Mouse (Mus musculus) embryonic facial prominence, embryonic 10.5 days (tissue): ENCODE data around the gene Stk39. TPM values are rescaled to one million over a fixed set of nuclear protein-coding genes. Genes with fewer than 3 reads are reported as not detected.

Source experiments
- DNase-seq: peaks from one replicate; pipeline ENCODE4 v3.0.0-alpha.2; 2017; ENCODE audit warnings: low spot score
- H3K27ac ChIP-seq: fragments of 300-500 bp; sonication (generic); replicated peaks from 2 replicates; pipeline ENCODE4 v1.5.1; 2016; ENCODE audit warnings: mild to moderate bottlenecking
- H3K27me3 ChIP-seq: fragments of 300-500 bp; sonication (generic); replicated peaks from 2 replicates; pipeline ENCODE4 v1.6.1; 2016; ENCODE audit warnings: low read depth, mild to moderate bottlenecking; ENCODE audit not compliant: poor library complexity, severe bottlenecking
- H3K36me3 ChIP-seq: fragments of 300-500 bp; sonication (generic); replicated peaks from 2 replicates; pipeline ENCODE4 v1.6.1; 2016; ENCODE audit warnings: mild to moderate bottlenecking, moderate library complexity
- H3K4me1 ChIP-seq: fragments of 300-500 bp; sonication (generic); 2 replicates; pipeline ENCODE4 v1.6.1; 2016
- H3K4me3 ChIP-seq: fragments of 300-500 bp; sonication (generic); 2 replicates; pipeline ENCODE4 v1.5.1; 2016; ENCODE audit warnings: mild to moderate bottlenecking, moderate library complexity
- H3K9me3 ChIP-seq: fragments of 300-500 bp; sonication (generic); 2 replicates; pipeline ENCODE4 v1.6.1; 2016; ENCODE audit warnings: mild to moderate bottlenecking
- WGBS: fragments of 180-500 bp; shearing (Covaris S2); methylation state at CpG from one replicate; pipeline ENCODE4 v1.1.7; 2016; 5-methylcytosine and 5-hydroxymethylcytosine counted together
- polyA plus RNA-seq: library from polyadenylated mRNA; unstranded; fragments of >200 nt; fragmentation: Nextera tagmentation; extraction: Ambion mirVana; gene quantifications from 2 replicates; pipeline ENCODE4 v1.2.1, GENCODE M21; 2016

The Stk39 gene
- polyA plus RNA-seq = 19.3 and 19.4 TPM in 2 replicates

- under 1% methylated on average over 93 of the region's 99 CpGs for WGBS
- peak within 1 kb of the TSS; percentile 95 for H3K4me3 ChIP-seq
- peaks cover 15% of the 10 kb centered on the region; the same call in 1 of the 2 replicates for H3K27me3 ChIP-seq
- no peaks in the 10 kb centered on the region for H3K9me3 ChIP-seq
- peak within 1 kb of the TSS; percentile 94 for H3K27ac ChIP-seq
- 0 out of 2 replicates have a peak, but pooled peaks cover 3% of the 10 kb centered on the region for H3K36me3 ChIP-seq
- peak; percentile 86 for DNase-seq
- peaks cover 40% of the 10 kb centered on the region for H3K4me1 ChIP-seq
These were observed at the start of gene Stk39 for GRCm38 (mm10) chr2:68471759-68472550. Gene Stk39 (minus strand): TSS chr2:68472268.

- no peaks in the 10 kb centered on the region for H3K27me3 ChIP-seq
- WGBS = 73% methylated on average over 2 of the region's 2 CpGs
- no peak for DNase-seq
- H3K4me1 ChIP-seq = no peaks in the 10 kb centered on the region
- H3K36me3 ChIP-seq = no peaks in the 10 kb centered on the region
- H3K9me3 ChIP-seq = no peaks in the 10 kb centered on the region
- H3K4me3 ChIP-seq = no peak overlapping the region
- no peak overlapping the region for H3K27ac ChIP-seq
These were observed 43.3 kb upstream of the Stk39 start for GRCm38 (mm10) chr2:68515409-68515808.

- H3K27me3 ChIP-seq = no peaks in the 10 kb centered on the region
- peaks cover 6% of the 10 kb centered on the region; the same call in 1 of the 2 replicates for H3K4me1 ChIP-seq
- WGBS = 85% methylated on average over 2 of the region's 2 CpGs
- H3K27ac ChIP-seq = no peak overlapping the region
- DNase-seq = no peak
- no peaks in the 10 kb centered on the region for H3K9me3 ChIP-seq
- no peaks in the 10 kb centered on the region for H3K36me3 ChIP-seq
- H3K4me3 ChIP-seq = no peak overlapping the region
These were observed 31.1 kb upstream of the Stk39 start for GRCm38 (mm10) chr2:68503202-68503601.

GRCm38 (mm10) chr2:68502734-68503133 lies 30.7 kb upstream of the Stk39 start:
- Histone ChIP-seq H3K27ac (no peak overlapping the region), H3K4me1 (peaks cover 6% of the 10 kb centered on the region; the same call in 1 of the 2 replicates), H3K27me3 (no peaks in the 10 kb centered on the region), H3K9me3 (no peaks in the 10 kb centered on the region), H3K36me3 (no peaks in the 10 kb centered on the region), H3K4me3 (no peak overlapping the region)
- DNase-seq = no peak
- WGBS = 84% methylated on average over 4 of the region's 4 CpGs

GRCm38 (mm10) chr2:68502236-68502635 lies 30.2 kb upstream of the Stk39 start:
- Histone ChIP-seq H3K36me3 (no peaks in the 10 kb centered on the region), H3K9me3 (no peaks in the 10 kb centered on the region), H3K27me3 (no peaks in the 10 kb centered on the region), H3K4me1 (peaks cover 6% of the 10 kb centered on the region; the same call in 1 of the 2 replicates), H3K4me3 (no peak overlapping the region), H3K27ac (no peak overlapping the region)
- DNase-seq = no peak
- WGBS = 37% methylated on average over 2 of the region's 2 CpGs

- no peak overlapping the region for H3K27ac ChIP-seq
- no peak for DNase-seq
- no peaks in the 10 kb centered on the region for H3K9me3 ChIP-seq
- H3K4me3 ChIP-seq = no peak overlapping the region
- WGBS = 88% methylated on average over 4 of the region's 4 CpGs
- no peaks in the 10 kb centered on the region for H3K4me1 ChIP-seq
- no peaks in the 10 kb centered on the region for H3K36me3 ChIP-seq
- H3K27me3 ChIP-seq = no peaks in the 10 kb centered on the region
These were observed 14.2 kb upstream of the Stk39 start for GRCm38 (mm10) chr2:68486275-68486674.

GRCm38 (mm10) chr2:68485141-68485540 lies 13.1 kb upstream of the Stk39 start:
- H3K27ac ChIP-seq = no peak overlapping the region
- no peaks in the 10 kb centered on the region for H3K27me3 ChIP-seq
- no peaks in the 10 kb centered on the region for H3K36me3 ChIP-seq
- DNase-seq = no peak
- H3K4me1 ChIP-seq = no peaks in the 10 kb centered on the region
- WGBS = 52% methylated on average over 4 of the region's 4 CpGs
- H3K4me3 ChIP-seq = no peak overlapping the region
- H3K9me3 ChIP-seq = no peaks in the 10 kb centered on the region

GRCm38 (mm10) chr2:68482896-68483295 lies 10.8 kb upstream of the Stk39 start:
- no peaks in the 10 kb centered on the region for H3K36me3 ChIP-seq
- no peak for DNase-seq
- 94% methylated on average over 5 of the region's 5 CpGs for WGBS
- H3K9me3 ChIP-seq = no peaks in the 10 kb centered on the region
- no peaks in the 10 kb centered on the region for H3K4me1 ChIP-seq
- H3K27ac ChIP-seq = no peak overlapping the region
- H3K27me3 ChIP-seq = no peaks in the 10 kb centered on the region
- no peak overlapping the region for H3K4me3 ChIP-seq

- Histone ChIP-seq H3K27ac (no peak overlapping the region), H3K4me3 (no peak overlapping the region), H3K4me1 (peaks cover under 1% of the 10 kb centered on the region; the same call in 1 of the 2 replicates), H3K36me3 (no peaks in the 10 kb centered on the region), H3K27me3 (peaks cover 5% of the 10 kb centered on the region; the same call in 1 of the 2 replicates), H3K9me3 (no peaks in the 10 kb centered on the region)
- 87% methylated on average over 10 of the region's 10 CpGs for WGBS
- DNase-seq = no peak
These were observed 7.8 kb upstream of the Stk39 start for GRCm38 (mm10) chr2:68479823-68480222.

GRCm38 (mm10) chr2:68472921-68473320 lies 853 bp upstream of the Stk39 start:
- H3K9me3 ChIP-seq = no peaks in the 10 kb centered on the region
- DNase-seq = no peak
- H3K36me3 ChIP-seq = no peaks in the 10 kb centered on the region
- H3K4me3 ChIP-seq = peak overlapping the region; percentile 95
- 22% methylated on average over 4 of the region's 4 CpGs for WGBS
- peaks cover 40% of the 10 kb centered on the region for H3K4me1 ChIP-seq
- H3K27ac ChIP-seq = no peak overlapping the region
- H3K27me3 ChIP-seq = peaks cover 15% of the 10 kb centered on the region; the same call in 1 of the 2 replicates

GRCm38 (mm10) chr2:68472551-68472910 lies 463 bp upstream of the Stk39 start:
- 0 out of 2 replicates have a peak, but pooled peaks cover 2% of the 10 kb centered on the region for H3K36me3 ChIP-seq
- no peak for DNase-seq

GRCm38 (mm10) chr2:68470891-68471758 lies 943 bp downstream of the Stk39 start:
- Histone ChIP-seq H3K27ac (peak overlapping the region; percentile 94), H3K4me3 (peak overlapping the region; percentile 95), H3K36me3 (0 out of 2 replicates have a peak, but pooled peaks cover 3% of the 10 kb centered on the region), H3K4me1 (peaks cover 47% of the 10 kb centered on the region), H3K9me3 (no peaks in the 10 kb centered on the region), H3K27me3 (peaks cover 15% of the 10 kb centered on the region; the same call in 1 of the 2 replicates)
- under 1% methylated on average over 87 of the region's 87 CpGs for WGBS
- DNase-seq = peak; percentile 81

More at GRCm38 (mm10) chr2:68472551-68472910, 463 bp upstream of the Stk39 start:
- H3K27me3 ChIP-seq = peaks cover 15% of the 10 kb centered on the region; the same call in 1 of the 2 replicates
- H3K9me3 ChIP-seq = no peaks in the 10 kb centered on the region
- WGBS = 2% methylated on average over 5 of the region's 5 CpGs
- H3K4me1 ChIP-seq = peaks cover 40% of the 10 kb centered on the region
- peak overlapping the region; percentile 95 for H3K4me3 ChIP-seq
- peak overlapping the region; percentile 94 for H3K27ac ChIP-seq
